Mouse (Mus musculus) lung, adult 2 months (tissue): ENCODE measurements at regions not wholly inside any gene's neighbourhood (a gene's known extent, or its start where the extent isn't known, plus 50 kb on each side); places are given as distances from the start of the nearest gene placed in this dataset.

Experiments used
- CTCF ChIP-seq: fragments of 200-500 bp; IDR thresholded peaks from 2 replicates; pipeline ENCODE4 v1.5.1; 2011; ENCODE audit warnings: mild to moderate bottlenecking, low read length, control low read depth; ENCODE audit not compliant: insufficient read depth
- POLR2A ChIP-seq: fragments of 200-500 bp; IDR thresholded peaks from 2 replicates; pipeline ENCODE4 v1.6.1; 2011; ENCODE audit warnings: low read depth, mild to moderate bottlenecking, control low read depth, low read length, borderline replicate concordance; ENCODE audit errors: extremely low read depth

GRCm38 (mm10) chr15:13320599-13321348 is 147.3 kb upstream of the Cdh6 start:
- TF ChIP-seq POLR2A (no peak), CTCF (no peak)
